Mouse (Mus musculus) retina, embryonic 14.5 days (tissue): ENCODE results near the gene Kpna1.
"Not testable (repeated sequence)": the region's sequence is repeated elsewhere in the genome, so short reads cannot be mapped to it uniquely, and the experiment has no call there.

Source experiments
- DNase-seq: peaks from one replicate; pipeline ENCODE4 v3.0.0-alpha.2; 2015; ENCODE audit warnings: low spot score

The Kpna1 gene

DNA sequence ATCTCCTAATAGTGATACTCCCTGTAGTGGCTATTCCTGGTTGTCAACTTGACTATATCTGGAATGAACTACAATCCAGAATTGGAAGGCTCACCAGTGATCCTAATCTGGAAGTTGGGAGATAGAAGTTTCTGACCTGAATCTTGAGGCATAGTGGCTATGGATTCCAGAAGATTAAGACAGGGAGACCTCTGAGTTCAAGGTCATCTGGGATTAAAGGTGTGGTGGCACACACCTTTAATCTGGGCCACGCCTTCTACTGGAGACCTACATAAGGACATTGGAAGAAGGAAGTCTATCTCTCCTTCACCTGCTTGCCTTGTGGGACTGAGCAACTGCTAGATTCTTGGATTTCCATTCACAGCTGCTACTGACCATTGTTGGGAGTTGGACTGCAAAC, at the start of gene Kpna1:
Kpna1 (plus strand) TSS at position 301 of the 400 bp plus-strand sequence.
- not testable (repeated sequence) for DNase-seq

DNA sequence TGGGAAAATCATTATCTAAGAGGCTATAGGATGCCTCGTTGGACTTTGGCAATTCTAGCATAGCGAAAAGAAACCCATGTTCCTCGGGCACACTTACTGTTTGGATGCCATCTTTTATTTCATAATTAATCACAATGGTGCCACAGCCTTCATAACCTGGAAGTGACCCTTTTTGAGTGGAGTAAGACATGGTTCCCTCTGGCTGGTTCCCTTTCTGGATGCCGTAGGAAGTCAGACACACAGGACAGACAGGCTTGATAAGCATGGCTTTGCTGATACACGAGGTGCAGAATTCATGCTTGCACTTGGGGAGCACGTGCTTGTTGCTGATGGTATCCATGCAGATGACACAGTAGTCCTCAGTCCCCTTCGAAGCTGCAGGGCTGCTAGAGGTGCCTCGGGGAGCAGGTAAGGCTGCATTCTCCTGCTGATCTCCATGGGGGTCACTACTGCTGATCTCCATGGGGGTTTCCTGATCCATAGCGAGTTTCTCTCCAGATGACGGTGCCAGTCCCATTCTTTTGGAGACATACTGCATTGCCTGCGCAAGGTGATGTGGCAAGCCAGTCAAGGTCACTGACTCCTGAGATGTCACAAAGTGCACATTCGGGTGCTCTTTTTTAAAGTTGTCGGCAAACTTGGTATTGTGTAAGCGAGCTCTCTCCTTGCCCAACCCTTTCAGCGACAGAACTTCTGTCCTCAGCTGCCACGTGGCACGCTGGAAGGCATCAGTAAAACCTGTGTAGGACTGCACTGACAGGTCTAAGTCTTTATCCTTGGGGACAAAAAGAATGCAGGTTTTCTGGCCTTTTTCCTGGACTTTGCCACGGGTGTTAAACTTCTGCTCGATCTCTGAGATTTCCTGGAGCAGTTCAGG, 46.1 kb upstream of the Kpna1 start:
- no peak for DNase-seq

DNA sequence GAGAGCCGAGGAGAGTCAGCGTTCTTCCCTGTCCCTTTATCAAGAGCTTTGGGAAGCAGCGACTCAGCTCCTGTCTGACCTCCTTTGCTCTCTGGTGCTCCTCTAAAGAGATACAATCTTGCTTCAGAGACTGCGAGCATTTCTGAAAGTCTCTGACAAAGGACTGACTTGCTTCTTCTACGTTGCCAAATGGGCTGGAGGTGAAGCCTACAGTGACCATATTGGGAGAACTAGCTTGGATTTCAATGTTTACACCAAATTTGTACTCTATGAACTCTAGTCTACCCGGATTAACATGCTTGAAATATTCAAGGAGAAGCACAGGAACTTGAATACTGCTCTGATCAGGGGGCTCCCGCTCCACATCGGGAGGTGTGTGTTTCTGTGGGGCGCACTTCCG, 45.4 kb upstream of the Kpna1 start:
- DNase-seq, result no peak

DNA sequence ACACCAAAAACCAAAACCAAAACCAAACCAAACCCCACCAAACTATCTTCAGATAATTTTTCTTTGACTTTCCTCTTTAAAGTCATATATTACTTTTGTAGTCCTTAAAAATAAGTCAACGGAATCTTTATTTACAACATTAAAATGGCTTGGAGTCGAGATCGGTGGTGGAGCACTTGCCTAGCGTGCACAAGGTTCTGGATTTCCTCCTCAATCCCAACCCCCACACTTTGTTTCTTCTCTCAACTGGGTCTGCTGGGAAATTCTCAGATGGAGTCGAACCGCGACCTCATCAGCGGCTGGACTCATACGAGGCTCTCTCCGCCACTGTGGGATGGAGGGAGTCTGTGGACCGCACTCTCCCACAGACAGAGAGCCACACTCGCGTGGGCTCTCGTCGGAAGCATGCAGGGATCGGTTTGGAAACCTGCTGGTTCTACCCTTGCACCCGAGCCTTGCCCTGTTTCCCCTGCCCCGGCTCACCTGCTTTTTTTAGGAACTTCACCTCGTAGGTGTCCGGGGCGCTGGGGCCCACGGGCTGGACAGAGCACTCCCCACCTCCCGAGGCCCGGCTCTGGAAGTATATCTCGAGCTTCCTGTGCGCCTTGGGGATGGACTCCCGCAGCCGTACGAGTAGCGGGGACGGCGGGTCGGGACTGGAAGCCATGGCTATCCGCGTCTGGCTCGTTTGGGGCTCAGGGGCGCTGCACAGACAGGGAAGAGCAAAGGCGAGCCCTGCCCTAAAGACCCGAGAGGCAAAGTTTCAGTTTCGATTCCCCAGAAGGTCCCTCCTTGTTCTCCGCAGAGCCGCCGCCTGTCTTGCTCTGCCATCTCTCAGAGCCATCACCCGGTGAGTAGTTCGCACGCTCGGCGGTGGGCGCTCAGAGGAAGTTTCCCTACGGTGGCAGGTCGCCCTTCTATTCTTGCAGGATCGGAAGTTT, 40.1 kb upstream of the Kpna1 start, which contains the start of the genes Parp9 and Dtx3l:
Parp9 (plus strand) TSS at position 260 of the 941 bp plus-strand sequence.
Dtx3l (minus strand) TSS at position 941 of the 941 bp plus-strand sequence.
- peak; percentile 65 for DNase-seq

DNA sequence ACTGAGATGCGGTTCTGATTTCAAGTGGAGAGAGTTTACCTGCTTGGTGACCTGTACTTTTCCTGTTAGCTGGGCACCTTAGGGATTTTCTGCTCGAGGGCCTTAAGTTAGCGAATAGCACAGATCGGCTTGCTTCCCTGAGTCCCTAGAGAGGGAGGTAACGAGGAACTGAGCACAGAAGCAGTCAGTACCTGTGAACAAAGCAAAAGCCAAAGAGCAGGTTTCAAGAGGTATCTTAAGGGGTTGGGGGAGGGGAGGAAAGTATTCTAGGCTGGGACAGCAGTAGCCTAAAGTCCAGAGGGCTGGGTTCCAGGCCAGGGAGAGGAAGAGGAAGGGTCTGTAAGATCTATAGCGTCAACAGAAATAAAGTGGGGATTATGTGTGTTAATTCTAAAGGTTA, 39.3 kb upstream of the Kpna1 start:
- no peak for DNase-seq

DNA sequence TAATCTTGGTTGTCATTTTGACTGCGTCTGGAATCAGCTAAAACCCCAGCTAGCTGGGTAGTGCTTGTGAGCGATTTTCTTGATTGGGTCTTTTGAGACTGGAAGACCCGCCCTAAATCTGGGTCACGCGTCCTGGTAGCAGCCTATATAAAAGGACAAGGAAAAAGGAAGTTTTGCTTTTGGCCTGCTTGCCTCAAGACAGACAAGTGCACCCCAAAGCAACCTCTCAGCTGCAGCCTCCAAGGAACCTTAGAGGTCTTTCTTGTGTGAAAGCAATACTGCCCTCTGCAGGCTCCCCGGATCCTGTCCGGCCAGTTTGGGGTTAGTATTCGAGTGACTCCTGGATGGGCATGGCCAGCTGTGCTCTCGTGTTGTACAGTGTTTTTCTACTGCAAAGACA, 38.9 kb upstream of the Kpna1 start:
- DNase-seq, result peak; percentile 78

DNA sequence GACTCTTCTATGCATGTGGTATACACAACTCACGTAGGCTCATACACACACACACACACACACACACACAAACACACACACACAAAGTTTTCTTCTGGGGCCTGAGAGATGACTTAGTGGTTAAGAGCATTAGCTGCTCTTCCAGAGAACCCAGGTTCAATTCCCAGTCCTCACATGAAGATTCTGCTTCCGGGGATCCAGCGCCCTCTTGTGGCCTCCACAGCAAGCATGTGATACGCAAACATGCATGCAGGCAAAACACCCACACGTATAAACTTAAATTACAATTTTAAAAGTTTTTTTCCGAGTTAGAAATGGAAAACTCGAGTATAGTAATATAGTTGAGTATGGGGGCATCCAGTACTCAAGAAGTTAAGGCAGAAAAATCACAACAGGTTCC, 37.2 kb upstream of the Kpna1 start:
- peak; percentile 15 for DNase-seq

DNA sequence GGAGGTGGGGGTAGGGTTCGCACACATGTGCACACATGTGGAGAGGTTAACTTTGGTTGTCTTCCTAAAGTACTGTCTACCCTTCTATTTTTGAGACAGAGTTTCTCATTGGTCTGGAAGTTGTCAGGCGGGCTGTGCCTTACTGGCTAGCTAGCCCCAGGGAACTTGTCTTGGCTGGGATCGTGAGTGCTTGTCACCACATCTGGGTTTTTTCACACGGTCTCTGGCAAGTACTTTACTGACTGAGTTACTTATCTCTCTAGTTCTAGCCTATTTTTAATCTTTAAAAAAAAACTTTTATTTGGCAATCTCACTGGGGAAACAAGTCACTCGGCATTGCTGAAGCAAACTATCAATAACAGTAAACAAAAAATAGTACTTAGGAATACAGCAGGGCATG, 29.3 kb upstream of the Kpna1 start:
- DNase-seq, result no peak

DNA sequence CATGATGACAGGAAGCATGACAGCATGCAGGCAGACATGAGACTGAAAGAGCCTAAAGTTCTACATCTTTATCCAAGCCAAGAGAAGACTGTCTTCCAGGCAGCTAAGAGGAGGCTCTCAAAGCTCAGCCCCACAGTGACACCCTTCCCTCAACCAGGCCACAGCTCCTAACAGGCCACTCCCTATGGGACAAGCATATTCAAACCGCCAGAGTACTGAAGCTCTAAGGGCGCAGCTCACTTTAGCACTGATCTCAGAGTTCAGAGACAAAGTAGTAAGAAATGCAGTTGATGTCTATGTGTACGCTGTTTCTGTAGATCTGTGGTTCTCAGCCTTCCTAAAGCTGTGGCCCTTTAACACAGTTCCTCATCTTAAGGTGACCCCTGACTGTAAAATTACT, 27.3 kb upstream of the Kpna1 start:
- DNase-seq, result no peak

DNA sequence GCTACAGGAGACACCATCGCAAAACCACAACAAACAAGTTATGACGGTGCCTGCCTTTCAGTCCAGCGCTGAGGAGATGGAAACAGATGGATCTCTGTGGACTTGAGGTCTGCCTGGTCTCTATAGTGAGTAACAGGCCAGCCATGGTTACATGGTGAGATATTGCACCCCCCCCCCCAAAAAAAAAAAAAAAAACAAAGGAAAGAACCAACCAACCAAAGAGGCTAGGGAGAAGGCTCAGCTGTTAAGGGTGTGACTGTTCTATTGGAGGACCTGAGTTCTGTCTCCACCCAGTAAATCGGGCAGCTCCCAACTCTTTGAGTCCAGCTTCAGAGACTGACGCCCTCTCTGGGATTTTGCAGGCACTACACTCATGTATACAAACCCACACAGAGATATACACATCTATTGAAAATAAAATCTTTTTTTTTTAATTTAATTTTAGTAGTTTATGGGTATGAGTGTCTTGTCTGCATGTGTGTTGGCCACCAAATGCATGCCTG, 25.9 kb upstream of the Kpna1 start:
- no peak for DNase-seq

DNA sequence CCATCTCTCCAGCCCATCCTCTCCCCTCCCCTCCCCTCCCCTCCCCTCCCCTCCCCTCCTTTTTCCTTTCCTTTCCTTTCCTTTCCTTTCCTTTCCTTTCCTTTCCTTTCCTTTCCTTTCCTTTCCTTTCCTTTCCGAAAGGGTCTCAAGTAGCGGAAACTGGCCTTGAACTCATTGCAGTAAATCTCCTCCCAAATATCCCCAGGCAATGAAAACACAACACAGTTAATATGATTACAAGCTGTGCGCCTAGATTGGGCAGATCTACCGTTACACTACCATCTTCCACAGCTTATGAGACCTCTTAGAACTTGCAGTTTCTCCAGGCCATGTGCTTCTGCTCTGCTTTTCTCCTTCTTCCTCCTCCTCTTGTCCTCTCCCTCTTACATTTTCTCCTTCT, 12.6 kb upstream of the Kpna1 start:
- DNase-seq, result not testable (repeated sequence)

DNA sequence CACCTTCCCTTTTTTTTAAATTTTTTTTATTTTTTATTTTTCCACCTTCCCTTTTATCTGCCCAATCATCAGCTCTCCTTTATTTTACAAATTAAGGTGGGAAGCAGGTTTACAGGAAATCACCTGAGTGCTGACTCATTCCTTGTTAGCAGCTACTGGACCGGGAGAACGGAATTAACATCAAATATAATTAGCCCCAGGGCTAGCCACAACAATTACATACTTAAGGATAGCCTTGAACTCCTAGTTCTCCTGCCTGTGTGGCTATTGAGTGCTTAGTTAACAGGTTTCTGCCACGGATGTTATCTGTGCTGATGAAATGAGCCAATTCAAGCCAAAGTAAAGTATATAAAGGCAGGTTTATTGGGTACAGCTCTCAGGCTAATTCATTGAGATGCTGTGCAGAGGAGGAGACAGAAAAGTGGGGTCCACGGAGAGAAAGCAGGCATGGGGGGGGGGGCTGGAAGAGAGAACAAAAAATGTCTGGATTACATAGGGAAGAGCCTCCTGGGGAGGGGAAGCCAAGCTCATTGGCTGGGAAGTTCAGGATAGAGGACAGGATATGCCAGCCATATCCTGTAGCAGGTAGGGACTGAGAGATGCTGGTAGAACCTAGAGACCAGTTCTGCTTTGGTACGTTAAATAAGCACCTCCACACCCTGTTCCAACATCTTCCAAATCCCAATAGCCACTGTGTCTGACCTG, 12.0 kb upstream of the Kpna1 start:
- DNase-seq, result no peak

DNA sequence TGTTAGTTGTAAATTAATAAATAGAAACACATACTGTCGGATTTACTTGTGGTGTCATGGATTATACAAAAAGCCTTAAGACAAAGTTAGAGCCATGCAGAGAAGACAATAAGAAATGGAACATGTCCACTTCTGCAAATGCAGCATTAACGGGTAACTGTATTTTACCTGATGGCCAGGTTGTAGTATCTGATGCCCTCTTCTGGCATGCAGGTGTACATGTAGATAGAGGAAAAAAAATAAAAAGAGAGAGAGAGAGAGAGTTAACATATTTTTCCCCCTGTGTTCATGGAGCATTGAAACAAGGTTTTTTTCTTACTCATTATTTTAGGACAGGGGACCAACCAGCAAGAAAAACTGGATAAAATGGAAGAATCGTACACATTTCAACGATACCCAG, 11.2 kb upstream of the Kpna1 start:
- no peak for DNase-seq

DNA sequence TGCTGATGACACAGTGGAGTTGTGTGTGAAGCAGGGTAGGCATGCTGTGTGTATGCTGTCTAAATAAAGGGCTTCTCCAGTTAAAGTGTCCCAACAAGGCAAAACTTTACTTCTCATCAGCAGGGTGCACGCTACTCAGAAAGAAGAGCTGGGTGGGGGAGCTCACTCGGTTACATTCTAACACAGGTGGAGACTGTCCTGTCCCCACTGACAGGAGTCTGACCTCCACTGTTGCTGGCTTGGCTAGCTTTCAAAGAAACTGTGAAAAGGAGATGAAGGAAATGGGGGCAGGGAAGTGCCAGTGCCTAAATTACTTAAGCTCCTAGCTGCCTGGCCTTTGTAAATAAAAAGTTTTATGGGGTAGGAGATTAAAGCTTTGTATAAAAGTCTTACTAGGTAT, 10.4 kb upstream of the Kpna1 start:
- DNase-seq, result no peak

DNA sequence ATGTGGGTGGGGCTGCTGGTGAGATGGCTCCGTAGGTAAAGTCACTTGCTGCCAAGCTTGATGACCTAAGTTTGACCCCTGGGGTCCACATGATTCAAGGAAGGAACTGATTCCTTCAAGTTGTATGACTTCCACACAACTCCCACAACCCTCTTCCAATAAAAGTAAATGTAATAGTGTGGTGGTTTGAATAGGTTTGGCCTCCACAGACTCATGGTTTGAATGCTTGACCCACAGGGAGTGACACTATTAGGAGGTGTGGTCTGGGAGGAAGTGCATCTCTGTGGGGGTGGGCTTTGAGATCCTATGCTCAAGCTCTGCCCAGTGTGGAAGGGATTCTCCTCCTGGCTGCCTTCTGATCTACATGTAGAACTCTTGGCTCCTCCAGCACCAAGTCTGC, 4.5 kb upstream of the Kpna1 start:
- DNase-seq, result no peak

DNA sequence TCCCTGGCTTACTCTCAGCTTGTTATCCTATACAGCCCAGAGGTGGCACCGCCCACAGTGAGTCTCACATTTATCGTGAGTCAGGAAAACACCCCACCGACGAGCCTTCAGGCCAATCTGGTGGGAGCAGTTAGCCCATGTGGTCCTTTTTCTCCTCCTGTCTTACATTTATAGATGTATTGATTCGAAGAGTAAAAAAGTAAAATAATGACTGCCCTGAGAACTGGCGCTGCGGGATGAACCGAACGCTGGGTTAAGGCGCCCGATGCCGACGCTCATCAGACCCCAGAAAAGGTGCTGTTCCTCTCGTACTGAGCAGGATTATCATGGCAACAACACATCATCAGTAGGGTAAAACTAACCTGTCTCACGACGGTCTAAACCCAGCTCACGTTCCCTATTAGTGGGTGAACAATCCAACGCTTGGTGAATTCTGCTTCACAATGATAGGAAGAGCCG, 2.8 kb downstream of the Kpna1 start:
- peak; percentile 100 for DNase-seq

DNA sequence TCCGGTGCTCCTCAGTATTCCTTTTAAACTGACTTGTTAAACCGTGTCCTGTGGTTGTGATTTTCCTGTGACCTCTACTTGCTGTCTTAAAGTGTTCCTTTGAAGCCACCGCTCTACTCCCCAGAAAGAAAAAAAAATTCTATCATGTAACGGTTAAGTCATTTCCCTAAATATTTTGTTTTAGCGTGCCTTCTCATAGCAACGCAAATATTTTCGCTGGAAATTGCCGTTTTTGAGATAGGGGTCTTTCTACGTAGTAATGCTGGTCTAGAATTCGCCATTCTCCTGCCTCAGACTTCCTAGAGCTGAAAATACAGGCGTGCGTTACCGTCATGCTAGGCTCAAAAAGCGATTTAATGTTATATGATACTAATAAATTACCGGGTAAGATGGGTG, 4.0 kb downstream of the Kpna1 start:
- no peak for DNase-seq

DNA sequence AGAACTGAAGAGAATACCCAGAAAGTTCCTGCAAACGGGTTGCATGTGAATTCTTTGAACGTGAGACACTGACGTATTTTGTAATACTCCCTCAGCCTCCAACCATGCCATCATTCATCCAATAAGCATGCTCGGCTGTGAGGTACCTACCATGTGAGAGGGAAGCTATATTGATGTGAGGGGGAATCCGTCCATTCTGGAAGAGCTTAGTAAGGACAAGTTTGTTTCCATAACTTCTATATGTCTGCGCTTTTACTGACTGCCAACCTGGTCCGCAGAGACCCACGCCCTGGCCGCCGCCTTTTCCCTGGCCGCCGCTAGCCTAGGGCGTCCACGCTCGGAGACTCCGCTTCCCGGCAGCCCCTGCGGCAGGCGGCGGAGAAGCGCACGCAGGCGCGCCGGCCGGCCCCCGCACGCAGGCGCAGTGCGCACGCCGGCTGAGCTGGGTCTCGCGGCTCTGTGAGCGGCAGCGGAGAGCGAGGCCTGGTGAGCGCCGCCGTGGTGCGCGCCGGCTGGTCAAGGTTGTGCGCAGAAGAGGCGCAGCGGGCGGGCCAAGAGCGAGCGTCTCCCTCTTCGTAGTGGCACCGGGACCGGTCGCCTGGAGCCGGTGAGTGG, 4.5 kb downstream of the Kpna1 start:
- peak; percentile 94 for DNase-seq

DNA sequence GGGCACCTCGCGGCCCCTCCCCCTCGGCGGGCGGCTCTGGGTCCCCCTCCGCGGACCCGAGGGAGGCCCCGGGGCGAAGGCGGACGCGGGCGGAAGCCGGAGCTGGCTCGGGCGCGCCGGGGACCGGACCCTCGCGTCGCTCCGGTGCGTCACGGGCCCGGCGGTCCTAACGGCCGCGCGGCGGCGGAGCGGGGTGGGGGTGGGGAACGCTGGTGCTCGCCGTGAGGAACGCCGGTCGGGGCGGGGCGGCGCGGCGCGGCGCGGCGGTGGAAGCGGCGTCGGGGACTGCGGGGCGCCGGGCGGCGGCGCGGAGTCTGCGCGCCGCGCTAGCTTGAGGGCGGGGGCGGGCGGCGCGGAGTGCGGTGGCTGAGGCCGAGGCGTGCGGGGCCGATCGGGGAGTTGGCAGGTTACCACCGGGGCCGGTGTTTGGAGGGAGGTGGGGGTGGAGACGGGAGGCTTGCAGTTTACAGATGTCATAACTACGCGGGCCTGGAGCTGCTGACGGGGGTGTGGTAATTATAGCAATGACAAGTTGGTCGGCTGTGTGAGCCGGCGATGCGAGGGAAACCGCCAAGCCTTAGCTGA, 5.1 kb downstream of the Kpna1 start:
- peak; percentile 65 for DNase-seq

DNA sequence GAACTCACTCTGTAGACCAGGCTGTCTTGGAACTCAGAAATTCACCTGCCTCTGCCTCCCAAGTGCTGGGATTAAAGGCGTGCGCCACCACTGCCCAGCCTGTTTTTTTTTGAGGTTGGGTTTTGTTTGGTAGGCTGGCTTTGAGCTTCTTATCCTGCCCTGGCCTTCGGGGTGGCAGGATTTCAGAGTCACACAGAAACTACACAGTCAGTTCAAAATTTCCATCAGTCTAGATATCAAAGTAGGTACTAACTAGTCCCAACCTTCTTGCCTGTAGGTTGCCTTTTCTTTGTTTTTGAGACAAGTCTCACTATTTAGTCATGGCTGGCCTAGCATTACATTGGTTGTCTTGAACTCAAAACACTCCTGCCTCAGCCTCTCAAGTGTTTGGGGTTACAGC, 5.9 kb downstream of the Kpna1 start:
- no peak for DNase-seq

DNA sequence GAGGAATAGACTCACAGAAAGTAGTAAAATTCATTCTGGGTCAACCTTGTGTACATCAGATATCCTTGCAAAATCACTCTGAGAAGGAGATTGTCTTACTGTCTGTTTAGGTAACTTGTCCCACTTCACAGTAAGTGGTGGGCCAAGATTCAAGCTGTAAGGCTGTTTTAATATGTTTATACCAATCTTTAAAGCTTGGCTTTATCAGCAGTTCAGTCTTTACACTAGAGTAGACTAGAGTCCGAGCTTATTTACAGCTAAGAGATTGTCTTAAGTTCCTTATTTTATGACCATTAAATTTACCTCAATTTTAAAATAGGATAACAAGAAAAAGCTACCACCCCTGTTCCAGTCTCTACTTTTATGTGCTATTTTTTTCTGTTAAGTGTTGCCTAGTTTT, 9.4 kb downstream of the Kpna1 start:
- no peak for DNase-seq
